Mouse (Mus musculus) hindbrain, embryonic 16.5 days (tissue): ENCODE measurements around the gene Nckap5. TPM values are rescaled to one million over a fixed set of nuclear protein-coding genes. Genes with fewer than 3 reads are reported as not detected.

Experiments used
- ATAC-seq: fragments of 200-750 bp; cut with Nextera tagmentation; 2 replicates; pipeline ENCODE4 v1.8.0; 2017; ENCODE audit warnings: moderate TSS enrichment, moderate library complexity
- H3K27ac ChIP-seq: fragments of 300-500 bp; sonication (generic); 2 replicates; pipeline ENCODE4 v1.5.1; 2014; ENCODE audit warnings: low read depth, mild to moderate bottlenecking, control low read depth, low read length, moderate library complexity
- H3K27me3 ChIP-seq: fragments of 300-500 bp; sonication (generic); replicated peaks from 2 replicates; pipeline ENCODE4 v1.6.1; 2014; ENCODE audit warnings: low read length; ENCODE audit not compliant: control insufficient read depth, insufficient read depth
- H3K36me3 ChIP-seq: fragments of 300-500 bp; sonication (generic); 2 replicates; pipeline ENCODE4 v1.6.1; 2014; ENCODE audit warnings: mild to moderate bottlenecking, low read length, moderate library complexity, mixed read lengths; ENCODE audit not compliant: control insufficient read depth, insufficient read depth
- H3K4me1 ChIP-seq: fragments of 300-500 bp; sonication (generic); 2 replicates; pipeline ENCODE4 v1.6.1; 2014; ENCODE audit warnings: low read depth, low read length; ENCODE audit not compliant: control insufficient read depth, insufficient read depth
- H3K4me2 ChIP-seq: fragments of 300-500 bp; sonication (generic); 2 replicates; pipeline ENCODE4 v1.6.1; 2014; ENCODE audit warnings: mild to moderate bottlenecking, low read length, control low read depth, moderate library complexity
- H3K4me3 ChIP-seq: fragments of 300-500 bp; sonication (generic); 2 replicates; pipeline ENCODE4 v1.5.1; 2014; ENCODE audit warnings: mild to moderate bottlenecking, low read length, control low read depth, moderate library complexity
- H3K9ac ChIP-seq: fragments of 300-500 bp; sonication (generic); 2 replicates; pipeline ENCODE4 v1.6.1; 2014; ENCODE audit warnings: low read depth, mild to moderate bottlenecking, control low read depth, low read length, moderate library complexity
- H3K9me3 ChIP-seq: fragments of 300-500 bp; sonication (generic); 2 replicates; pipeline ENCODE4 v1.6.1; 2014; ENCODE audit warnings: mild to moderate bottlenecking, low read length, moderate library complexity; ENCODE audit not compliant: control insufficient read depth
- WGBS: fragments of 180-500 bp; shearing (Covaris S2); extraction: QIAGEN DNeasy Blood & Tissue Kit; methylation state at CpG from one replicate; pipeline ENCODE4 v1.1.7; 2014; 5-methylcytosine and 5-hydroxymethylcytosine counted together
- polyA plus RNA-seq: library from polyadenylated mRNA; unstranded; fragments of >200 nt; fragmentation: Nextera tagmentation; extraction: Ambion mirVana; gene quantifications from 2 replicates; pipeline ENCODE4 v1.2.1, GENCODE M21; 2015

Nckap5 gene
- polyA plus RNA-seq, 1 experiment from 2014 or later = 13.9 TPM

DNA sequence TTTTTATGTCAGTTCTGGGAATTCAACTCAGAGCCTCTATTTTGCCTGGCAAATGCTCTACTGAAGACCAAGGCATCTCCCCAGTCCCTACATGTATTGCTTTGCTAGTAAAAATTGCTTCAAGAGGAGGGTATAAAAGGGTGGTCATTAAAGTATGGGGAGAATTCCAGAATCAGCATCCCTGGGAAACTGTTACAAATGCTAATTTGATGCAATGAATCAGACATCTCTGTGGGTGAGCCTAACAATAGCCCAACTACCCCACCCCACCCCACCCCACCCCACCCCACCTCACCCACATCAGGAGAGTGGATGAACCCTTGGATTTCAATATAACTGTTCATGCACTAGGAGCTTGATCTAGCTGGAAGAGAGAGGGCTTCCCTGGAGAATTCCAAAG is 77.0 kb downstream of the Nckap5 start:
- ATAC-seq = no peak
- Histone ChIP-seq H3K27ac (no peak overlapping the region), H3K36me3 (no peaks in the 10 kb centered on the region)

DNA sequence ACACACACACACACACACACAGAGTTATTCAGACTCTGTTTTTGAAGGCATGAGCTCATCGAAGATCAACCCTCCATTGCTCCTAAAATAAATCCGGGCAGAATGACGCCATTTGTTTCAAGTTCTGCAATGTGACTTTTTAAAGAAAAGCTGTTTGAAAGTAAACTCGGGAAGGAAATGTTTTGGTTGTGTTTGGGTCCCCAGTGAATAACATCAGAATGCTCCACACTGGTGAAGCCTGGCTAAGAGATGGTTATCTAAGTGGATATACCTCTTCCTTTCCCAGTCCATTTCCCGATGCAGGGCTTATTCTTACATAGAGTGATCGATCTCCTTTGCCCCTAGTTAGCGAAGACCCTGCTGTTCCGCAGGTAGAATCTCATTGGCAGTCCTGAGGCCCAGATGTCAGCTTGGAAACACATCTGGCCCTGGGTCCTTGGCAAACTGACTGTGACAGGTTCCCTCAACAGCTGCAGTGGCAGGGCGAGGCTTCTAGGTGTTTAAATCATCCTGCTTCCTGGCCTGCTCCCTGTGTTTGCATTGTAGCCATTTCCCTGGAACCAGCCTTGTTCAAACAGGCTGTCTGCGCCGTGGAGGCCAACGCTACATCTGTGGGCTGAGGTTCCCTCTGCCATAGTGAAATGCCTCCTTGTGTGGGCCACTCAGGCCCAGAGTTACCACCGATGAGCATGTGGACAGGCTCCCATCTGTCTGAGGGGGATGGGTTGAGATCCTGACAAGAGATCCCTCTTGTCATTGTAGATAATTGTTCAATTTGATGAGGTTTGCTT is 78.2 kb downstream of the Nckap5 start:
- Histone ChIP-seq H3K9ac (no peak overlapping the region), H3K4me2 (no peak overlapping the region), H3K4me3 (no peak overlapping the region), H3K27ac (no peak overlapping the region), H3K9me3 (no peaks in the 10 kb centered on the region), H3K36me3 (no peaks in the 10 kb centered on the region), H3K4me1 (peaks cover 7% of the 10 kb centered on the region), H3K27me3 (no peaks in the 10 kb centered on the region)
- WGBS = 74% methylated on average over 13 of the region's 13 CpGs
- ATAC-seq = peak; percentile 34; the same call in 1 of the 2 replicates

More for the DNA sequence above, 77.0 kb downstream of the Nckap5 start:
- no peak overlapping the region for H3K4me2 ChIP-seq
- peaks cover 7% of the 10 kb centered on the region for H3K4me1 ChIP-seq
- no peaks in the 10 kb centered on the region for H3K27me3 ChIP-seq
- no peak overlapping the region for H3K4me3 ChIP-seq
- no peaks in the 10 kb centered on the region for H3K9me3 ChIP-seq
- H3K9ac ChIP-seq = no peak overlapping the region

DNA sequence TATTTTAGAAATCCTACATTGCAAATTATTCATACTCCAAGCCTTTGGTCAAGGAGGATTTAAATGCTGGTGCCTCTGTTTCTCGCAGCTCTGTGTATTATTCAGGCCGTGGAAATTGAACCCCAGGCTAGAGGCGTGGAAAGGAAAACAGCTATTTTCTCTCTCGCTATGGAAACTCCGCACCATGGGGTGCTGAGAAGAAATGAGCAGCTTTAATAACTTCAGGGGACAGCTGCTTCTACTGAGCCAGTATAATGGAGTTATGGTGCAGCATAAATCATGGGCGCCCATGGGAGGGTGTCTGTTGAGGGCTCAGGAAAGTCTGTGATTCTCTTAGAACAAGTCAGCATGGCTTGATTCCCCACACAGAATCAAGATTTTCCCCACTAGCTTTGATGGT is 79.5 kb downstream of the Nckap5 start:
- H3K4me2 ChIP-seq = no peak overlapping the region
- 36% methylated on average over 6 of the region's 6 CpGs for WGBS
- no peaks in the 10 kb centered on the region for H3K27me3 ChIP-seq
- H3K36me3 ChIP-seq = no peaks in the 10 kb centered on the region
- H3K27ac ChIP-seq = no peak overlapping the region
- peaks cover 7% of the 10 kb centered on the region for H3K4me1 ChIP-seq
- H3K9ac ChIP-seq = no peak overlapping the region
- no peaks in the 10 kb centered on the region for H3K9me3 ChIP-seq
- ATAC-seq = peak; percentile 60; the same call in 1 of the 2 replicates
- H3K4me3 ChIP-seq = no peak overlapping the region

DNA sequence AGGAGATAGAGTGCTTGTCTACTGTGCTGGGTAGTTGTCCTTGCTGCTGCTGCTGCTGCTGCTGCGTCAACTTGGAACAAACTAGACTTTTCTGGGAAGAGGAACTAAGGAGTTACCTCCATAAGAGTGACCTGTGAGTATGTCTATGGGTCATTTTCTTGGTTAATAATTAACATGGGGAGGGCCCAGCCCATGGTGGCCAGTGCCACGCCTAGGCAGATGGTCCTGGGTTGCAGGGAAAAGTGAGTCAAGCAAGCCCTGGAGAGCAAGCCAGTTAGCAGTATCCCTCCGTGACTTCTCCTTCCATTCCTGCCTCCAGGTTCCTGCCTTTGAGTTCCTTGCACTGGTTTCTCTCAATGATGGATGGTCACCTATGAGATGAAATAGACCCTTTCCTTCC is 80.4 kb downstream of the Nckap5 start:
- Histone ChIP-seq H3K27me3 (no peaks in the 10 kb centered on the region), H3K4me3 (no peak overlapping the region), H3K9ac (no peak overlapping the region), H3K36me3 (no peaks in the 10 kb centered on the region), H3K27ac (no peak overlapping the region), H3K4me2 (no peak overlapping the region), H3K9me3 (no peaks in the 10 kb centered on the region), H3K4me1 (peaks cover 7% of the 10 kb centered on the region)
- no peak for ATAC-seq
- 93% methylated on average over 3 of the region's 3 CpGs for WGBS

DNA sequence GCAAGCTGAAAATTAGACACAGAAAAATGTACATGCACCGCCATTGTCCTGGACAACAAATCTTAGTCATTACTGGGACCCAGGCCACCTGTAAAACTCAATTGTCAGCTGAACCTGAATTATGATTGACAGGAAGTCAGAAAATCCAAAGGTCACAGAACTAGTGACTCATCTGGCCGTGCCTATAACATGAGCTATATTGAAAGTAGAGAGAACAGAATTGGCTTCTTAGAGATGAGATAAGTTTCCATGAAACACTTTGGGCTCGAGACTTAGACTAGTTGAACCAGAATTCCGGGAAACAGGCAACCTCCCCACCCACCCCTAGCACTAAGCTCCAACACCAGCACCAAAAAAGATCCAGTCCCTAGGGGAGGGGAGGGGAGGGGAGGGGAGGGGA is 82.7 kb downstream of the Nckap5 start:
- H3K27ac ChIP-seq = no peak overlapping the region
- WGBS = 82% methylated on average over 4 of the region's 4 CpGs
- peaks cover 7% of the 10 kb centered on the region for H3K4me1 ChIP-seq
- H3K27me3 ChIP-seq = no peaks in the 10 kb centered on the region
- no peak overlapping the region for H3K9ac ChIP-seq
- no peak overlapping the region for H3K4me3 ChIP-seq
- no peak for ATAC-seq
- no peaks in the 10 kb centered on the region for H3K36me3 ChIP-seq
- no peaks in the 10 kb centered on the region for H3K9me3 ChIP-seq
- no peak overlapping the region for H3K4me2 ChIP-seq

DNA sequence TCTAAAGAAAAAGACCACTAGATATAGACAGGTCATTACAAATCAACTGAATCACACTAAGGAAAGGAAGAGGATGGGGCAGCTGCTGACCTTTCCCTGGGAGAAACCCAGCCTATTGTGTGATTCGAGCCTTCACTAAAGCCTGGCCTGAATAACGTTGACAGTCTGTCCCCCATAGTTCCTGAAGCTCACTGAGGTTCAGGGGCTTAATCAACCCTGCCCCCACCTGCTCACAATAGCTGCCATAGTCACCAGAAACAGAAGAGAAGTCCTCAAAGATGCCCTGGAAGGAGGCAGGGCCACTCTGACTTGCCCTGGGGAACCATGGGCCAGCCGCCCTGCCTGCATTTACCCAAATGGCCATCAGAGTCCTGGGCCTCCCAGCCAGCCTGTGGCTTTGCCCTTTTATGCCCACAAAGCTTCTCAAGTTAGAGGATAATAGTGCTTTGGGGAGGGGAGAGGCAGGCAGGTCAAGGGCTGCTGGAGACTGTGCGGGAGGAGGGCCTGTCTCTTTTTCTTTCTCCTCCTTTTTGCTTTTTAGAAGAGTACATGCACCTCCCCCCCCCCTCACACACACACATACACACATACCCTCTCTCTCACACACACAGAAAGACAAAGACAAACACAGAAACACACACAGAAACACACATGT is 85.0 kb downstream of the Nckap5 start:
- H3K4me1 ChIP-seq = no peaks in the 10 kb centered on the region; the same call in 1 of the 2 replicates
- H3K9ac ChIP-seq = no peak overlapping the region
- no peak for ATAC-seq
- no peak overlapping the region for H3K27ac ChIP-seq
- no peaks in the 10 kb centered on the region for H3K36me3 ChIP-seq
- H3K9me3 ChIP-seq = no peaks in the 10 kb centered on the region
- no peaks in the 10 kb centered on the region for H3K27me3 ChIP-seq
- 19% methylated on average over 4 of the region's 4 CpGs for WGBS
- H3K4me2 ChIP-seq = no peak overlapping the region
- H3K4me3 ChIP-seq = no peak overlapping the region

DNA sequence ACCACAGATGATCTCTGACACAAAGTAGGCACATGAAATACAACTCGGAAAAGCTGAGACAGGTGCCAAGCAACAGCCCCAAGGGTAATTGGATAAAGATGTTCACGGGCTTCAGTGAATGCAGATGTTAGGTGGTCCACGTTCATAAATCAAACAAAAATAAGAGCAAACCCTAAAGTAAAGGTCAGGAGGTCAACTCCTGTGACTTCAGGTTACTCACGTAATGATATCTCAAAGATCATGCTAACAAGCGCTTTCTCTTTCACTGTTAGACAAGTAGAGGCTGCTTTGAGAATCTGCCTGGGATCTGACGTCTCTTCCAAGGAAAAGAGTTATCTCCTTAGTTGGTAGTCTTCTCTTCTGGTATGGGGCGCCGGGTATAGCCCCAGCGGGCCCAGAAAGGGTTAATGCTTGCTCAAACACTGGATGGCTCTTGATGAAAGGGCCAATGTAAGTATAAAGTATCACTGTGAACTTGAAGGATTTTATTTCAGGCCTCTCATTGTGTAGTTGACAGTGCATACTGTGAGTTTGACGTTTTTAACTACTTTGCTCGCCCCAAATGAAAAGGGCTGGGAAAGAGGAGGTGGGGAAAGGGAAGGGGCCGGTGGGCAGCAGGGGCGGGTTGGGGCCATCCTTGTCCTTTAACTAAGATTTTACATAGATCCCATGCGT is 85.8 kb downstream of the Nckap5 start:
- Histone ChIP-seq H3K9me3 (no peaks in the 10 kb centered on the region), H3K4me1 (no peaks in the 10 kb centered on the region; the same call in 1 of the 2 replicates), H3K27ac (no peak overlapping the region), H3K4me2 (no peak overlapping the region), H3K36me3 (no peaks in the 10 kb centered on the region), H3K9ac (no peak overlapping the region), H3K27me3 (no peaks in the 10 kb centered on the region), H3K4me3 (no peak overlapping the region)
- ATAC-seq = no peak
- 38% methylated on average over 14 of the region's 14 CpGs for WGBS

DNA sequence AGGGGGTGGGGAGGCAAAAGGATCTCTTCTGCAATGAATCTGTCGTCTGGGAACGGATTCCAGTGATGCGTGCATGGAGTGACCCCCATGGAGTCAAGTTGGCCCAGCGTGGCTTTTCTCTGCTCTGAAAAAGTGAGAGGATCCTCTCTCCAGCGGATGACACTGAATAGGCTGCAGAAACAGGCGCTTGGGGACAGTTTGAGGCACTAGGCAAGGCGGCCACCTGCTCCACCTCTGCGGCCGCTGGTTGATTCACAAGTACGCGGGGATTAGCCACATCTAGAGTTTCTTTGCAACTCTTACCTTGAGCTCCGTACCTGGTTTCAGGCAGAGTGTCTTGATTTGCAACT is 92.3 kb downstream of the Nckap5 start:
- H3K9ac ChIP-seq = peak overlapping the region; percentile 62

More for the DNA sequence above, 92.3 kb downstream of the Nckap5 start:
- peak overlapping the region; percentile 78 for H3K4me2 ChIP-seq
- 2% methylated on average over 12 of the region's 12 CpGs for WGBS
- no peaks in the 10 kb centered on the region for H3K27me3 ChIP-seq
- ATAC-seq = peak; percentile 55
- peaks cover 7% of the 10 kb centered on the region for H3K4me1 ChIP-seq
- peak overlapping the region; percentile 62; the same call in 1 of the 2 replicates for H3K27ac ChIP-seq
- H3K36me3 ChIP-seq = no peaks in the 10 kb centered on the region
- peak overlapping the region; percentile 42 for H3K4me3 ChIP-seq
- no peaks in the 10 kb centered on the region for H3K9me3 ChIP-seq
